Mouse (Mus musculus): Measurements from ENCODE around the gene Hipk2.
A peak's percentile ranks its signal among the peaks of the same experiment; 100 is the strongest.

Gene Hipk2

DNA sequence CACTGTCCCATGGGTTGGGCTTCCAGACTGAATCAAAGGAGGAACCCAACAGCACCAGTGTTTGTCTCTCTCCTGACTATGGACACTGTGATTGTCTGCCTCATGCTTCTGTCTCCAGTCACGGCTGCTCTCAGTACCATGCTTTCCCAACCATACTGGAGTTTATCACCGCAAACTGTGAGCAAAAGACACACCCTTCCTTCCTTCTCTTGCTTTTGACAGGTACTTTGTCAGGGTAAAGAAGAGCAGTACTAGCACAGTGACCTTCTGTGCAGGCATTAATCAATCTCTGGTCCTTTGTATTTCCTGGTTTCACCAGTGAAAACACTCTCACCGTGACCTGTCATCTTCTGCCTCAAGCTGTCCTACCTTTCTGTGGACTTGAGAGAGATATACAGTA, 25.7 kb upstream of the Hipk2 start:
- no peak for DNase-seq

DNA sequence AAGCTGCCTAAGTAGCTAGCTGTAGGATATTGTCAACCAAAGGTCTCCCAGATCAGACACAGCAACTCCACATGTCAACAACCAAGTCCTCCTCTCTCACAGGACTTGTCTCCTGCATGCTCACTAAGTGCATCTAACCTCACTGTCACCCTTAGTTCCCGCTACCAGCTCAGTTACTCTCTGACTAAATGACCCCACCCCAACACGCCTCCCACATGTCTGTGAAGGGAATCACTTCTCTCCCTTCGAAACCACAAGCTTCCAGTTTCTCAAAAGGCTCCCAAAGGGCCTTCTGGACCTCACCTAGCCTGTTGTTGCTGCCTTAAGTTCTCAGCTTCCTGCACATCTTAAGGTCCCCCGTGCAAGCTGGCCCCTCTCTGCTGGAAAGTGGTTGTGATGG, 25.2 kb upstream of the Hipk2 start:
- no peak for DNase-seq

DNA sequence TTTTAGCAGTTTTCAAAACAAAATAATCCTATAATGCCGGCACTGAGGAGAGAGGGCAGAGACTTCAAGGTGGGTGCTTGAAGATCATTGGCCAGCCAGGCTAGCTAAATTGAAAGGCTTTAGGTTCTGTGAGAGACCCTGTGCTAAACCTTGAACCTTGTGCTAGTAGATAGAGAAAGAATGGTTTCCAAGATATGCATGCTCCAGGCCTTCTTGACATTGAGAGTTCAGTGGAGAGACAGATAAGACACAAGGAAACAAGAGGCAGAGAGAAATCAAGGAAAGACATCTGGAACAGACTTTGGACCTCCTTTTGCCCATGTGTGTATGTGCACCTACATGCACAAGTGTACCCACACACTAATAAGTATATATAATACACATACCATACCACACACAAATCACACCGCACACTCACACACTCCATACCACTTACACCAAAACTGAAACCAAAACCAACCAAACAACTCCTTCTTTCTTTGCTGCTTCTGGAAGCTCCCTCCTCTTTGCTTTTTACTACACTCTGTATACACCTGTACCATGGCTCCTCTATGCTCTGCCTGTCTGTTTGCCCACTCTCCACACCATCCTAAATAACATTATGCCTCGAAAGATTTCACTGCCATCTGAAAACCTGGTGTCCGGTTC, 24.6 kb upstream of the Hipk2 start:
- no peak for DNase-seq

DNA sequence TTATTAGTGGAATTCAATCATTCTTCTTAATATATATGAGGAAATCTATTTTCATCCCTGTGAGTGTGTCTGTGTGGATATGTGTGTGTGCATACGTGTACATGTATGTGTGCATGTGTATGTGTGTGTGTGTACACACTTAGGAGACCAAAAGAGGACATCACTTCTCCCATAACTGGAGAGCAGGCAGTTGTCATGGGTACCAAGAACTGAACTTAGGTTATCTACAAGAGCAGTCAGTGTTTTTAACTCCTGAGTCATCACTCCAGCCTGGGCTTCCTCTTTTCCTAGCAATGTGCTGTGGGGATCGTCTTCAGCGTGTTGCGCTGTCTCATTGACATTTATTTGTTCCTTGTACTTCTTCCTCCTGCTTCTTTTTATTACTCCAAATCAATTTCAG, 24.1 kb upstream of the Hipk2 start:
- DNase-seq, result no peak

DNA sequence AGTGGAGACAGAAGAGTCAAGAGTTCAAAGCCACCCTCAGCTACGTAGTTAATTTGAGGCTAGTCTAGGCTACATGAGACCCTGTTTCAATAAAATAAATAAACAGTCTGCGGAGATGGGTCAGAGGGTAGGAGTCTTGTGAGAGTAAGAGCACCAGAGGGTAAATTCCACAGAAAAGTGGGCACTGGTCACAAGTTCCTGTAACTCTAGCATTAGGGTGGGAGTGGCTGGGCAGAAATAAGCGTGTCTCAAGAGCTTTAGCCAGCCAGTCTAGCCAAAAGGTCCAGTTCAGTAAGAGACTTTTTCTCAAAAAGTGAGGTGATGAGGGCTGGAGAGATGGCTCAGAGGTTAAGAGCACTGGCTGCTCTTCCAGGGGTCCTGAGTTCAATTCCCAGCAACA, 17.6 kb upstream of the Hipk2 start:
- no peak for DNase-seq

DNA sequence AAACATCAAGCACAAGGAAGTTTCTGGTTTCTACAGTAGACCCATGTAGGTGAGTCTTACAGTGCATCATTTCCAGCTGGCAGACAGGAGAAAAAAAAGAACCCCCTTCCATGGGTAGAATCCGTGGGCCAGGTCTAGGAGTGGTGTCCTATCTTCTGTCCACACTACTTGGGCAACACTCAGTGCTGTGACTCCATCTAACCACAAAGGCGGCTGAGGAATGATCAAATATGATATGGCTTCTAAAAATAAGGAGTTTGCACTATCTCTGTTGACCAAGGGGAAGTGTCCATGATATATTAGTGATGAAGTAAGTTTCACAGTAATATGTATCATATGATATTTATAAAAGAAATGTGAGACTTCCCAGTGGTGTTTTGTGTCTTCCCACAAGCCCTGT, 16.1 kb upstream of the Hipk2 start:
- no peak for DNase-seq

DNA sequence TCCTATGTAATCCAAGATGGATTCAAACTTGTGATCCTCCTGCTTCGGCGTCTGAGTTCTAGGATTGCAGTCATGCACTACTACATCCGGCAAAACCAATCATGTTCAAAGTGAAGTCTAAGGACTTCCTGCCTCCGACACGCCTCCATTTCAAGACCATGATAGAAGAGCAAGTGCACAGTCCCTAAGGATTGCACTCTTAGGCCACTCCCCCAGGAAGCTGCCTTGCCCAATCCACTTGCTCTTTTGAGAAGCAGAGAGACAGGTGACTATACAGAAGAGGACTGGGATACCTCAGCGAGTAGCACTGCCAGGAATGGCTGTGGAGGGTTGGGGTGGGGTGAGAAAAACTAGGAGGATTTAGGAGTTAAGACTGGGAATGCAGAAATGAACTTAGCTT, 13.2 kb upstream of the Hipk2 start:
- DNase-seq, result no peak

DNA sequence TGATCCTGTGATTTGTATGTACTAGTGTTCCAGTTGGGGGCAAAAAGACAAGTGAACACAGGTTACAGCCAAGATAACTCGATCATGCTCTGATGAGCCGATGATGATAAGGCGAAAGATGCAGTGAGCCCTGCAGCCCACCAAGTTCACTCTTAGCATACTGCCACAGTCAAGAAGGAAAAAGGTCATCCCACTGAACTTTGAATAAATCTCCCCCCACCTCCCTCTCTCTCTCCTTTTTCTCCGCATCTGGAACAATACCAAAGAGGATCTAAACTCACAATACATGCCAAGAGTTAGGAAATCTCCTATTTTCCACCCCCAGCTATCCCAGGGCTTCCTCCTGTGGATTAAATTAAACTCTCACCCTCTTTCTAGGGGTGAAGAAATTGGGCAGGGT, 11.5 kb upstream of the Hipk2 start:
- no peak for DNase-seq

DNA sequence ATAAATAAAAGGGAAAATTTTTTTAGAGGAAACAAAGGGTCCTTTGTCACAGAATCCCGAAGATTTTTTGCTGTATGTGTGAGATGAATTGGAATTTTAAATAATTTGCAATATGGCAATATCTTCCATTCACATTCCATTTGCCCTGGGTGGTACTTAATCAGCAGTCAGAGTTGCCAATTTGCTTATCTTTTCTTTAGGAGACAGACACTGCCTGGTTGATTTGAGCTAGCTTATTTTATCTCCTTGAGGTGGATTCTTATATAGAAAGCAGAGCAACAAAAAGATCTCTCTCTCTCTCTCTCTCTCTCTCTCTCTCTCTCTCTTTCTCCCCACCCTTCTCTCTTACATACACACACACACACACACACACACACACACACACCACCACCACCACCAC, 9.2 kb upstream of the Hipk2 start:
- no peak for DNase-seq

DNA sequence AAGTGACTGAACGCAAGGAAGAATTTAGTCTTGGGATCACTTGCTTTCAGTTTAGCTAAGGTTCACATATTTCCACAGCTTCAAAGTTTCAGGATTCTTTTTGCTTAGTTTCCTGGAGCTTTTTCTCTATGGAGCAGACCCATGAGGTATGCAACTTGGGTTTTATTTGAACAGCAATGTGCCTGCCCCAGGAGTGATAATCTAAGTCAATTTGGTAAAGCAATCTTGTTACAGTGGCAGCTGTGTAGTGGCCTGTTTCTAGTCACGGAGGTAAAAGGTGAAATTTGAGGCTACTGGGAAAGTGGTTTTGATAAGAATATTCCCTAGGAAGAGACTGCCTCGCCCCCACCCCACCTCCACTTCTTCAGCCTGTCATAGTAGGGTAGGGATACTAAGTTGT, 8.5 kb upstream of the Hipk2 start:
- DNase-seq, result no peak

DNA sequence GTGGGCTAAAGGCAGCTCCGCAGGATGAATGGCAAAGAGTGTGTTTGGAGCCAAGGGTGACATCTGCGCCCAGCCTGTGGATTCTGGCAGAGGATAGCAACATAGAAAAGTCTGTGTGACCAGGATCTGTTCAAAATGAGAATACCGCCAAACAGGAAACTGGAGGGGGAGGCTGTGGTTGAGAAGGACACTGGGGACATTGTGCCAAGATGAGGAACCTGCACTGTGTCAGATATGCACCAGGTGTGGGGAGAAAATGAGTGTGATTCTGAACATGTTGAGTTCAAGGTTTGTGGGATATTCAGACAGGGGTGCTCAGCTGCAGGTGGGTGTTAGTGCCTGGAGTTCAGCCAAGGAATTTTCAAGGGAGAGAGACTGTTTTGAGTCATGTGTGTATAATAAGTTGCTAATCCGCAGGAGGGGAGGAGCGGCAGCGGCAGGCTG, 6.8 kb upstream of the Hipk2 start:
- peak; percentile 52 to 57 for DNase-seq

DNA sequence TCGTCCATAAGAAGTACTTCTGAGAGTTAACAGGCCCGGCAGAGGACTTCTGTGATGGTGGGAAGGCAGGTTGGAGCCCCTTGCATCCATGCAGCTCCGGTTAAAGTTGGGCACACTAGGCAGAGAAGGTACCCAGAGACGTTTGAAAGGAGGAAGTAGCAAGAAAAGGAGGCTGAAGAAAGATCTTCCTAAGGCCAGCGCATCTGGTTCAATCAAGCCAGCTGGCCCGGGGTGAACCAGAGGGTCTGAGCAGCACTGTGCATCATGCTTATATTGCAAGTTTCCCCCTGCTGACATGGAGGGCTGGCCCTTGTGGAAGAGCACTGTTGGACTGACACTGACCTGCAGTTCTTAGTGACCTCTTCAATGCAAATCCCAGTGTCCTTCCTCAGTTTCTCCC, 6.0 kb upstream of the Hipk2 start:
- no peak for DNase-seq

DNA sequence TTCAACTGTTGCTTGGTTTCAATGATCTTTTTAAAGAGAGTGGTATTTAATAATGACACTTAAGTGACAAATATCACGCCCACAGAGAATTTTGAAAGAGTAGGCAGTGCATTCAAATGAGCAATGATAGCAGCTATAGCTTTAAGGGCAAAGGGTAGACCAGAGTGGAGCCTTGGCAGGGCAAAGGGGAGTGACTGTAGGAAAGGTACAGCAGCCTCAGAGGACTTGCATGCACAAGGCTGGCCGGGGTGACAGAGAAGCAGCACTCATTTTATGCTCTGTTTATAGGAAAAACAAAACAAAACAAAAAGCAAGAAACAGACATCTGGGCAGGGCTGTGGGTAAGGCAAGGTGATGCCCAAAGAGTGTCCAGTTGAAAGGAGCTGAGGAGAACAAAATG, 5.5 kb upstream of the Hipk2 start:
- DNase-seq, result no peak

DNA sequence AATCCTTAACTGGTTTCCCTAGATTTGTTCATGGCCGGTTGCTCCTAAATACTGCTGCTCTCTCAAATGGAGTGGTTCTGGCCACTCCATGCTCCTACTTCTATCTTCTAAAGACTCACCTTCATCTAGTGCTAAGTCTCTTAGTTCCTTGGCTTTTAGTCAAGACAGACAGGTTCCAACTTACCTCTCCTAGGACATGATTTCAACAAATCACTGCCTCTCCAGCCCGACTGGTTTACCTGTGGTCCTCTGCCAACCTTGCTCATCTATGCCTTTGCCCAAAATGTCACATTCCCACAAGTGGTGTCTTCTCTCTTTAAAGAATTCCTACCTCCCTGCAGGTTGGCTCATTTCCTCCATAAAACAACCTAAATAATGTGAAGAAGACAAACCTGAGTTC, 1.7 kb upstream of the Hipk2 start:
- DNase-seq, result no peak

DNA sequence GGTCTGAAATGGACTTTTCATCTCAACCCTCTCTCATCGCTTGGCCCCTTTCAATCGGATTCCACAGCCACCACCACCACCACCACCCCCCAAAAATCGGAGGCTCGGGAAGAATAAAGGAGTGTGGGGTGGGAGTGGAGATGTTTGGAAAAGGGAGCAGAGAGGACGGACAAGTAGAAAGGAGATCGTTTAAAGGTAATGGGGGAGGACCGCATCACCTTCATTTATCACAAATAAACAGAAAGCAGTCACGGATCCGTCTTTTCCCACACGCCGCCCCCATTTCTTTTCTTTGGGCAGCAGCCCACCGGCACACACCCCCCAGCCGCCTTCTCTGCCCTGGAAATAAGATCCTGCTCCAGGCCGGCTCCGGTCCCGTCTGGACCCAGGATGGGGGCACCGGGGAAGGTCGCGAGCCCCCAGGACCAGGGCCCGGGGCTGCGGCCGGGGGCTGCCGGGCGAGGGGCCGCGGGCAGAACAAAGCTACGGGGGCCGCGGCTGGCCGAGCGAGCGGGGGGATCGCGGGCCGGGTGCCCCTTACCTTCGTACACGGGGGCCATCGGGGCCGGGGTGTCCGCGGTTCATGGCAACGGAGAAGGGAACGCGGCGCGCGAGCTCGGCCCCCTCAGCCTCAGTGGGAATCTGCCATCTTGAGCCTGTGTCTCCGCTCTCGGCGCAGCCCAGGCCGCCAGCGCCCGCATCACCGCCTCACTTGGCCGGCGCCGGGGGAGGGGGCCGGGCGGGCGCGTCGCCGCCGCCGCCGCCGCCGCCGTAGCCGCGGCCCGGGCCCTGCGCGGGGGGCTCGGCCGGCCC, 501 bp downstream of the Hipk2 start, which contains the start of gene Tbxas1:
Gene Tbxas1, plus strand, starts transcription at position 147 of the 813 bp plus-strand sequence.
- peak; percentile 46 to 55 for DNase-seq

DNA sequence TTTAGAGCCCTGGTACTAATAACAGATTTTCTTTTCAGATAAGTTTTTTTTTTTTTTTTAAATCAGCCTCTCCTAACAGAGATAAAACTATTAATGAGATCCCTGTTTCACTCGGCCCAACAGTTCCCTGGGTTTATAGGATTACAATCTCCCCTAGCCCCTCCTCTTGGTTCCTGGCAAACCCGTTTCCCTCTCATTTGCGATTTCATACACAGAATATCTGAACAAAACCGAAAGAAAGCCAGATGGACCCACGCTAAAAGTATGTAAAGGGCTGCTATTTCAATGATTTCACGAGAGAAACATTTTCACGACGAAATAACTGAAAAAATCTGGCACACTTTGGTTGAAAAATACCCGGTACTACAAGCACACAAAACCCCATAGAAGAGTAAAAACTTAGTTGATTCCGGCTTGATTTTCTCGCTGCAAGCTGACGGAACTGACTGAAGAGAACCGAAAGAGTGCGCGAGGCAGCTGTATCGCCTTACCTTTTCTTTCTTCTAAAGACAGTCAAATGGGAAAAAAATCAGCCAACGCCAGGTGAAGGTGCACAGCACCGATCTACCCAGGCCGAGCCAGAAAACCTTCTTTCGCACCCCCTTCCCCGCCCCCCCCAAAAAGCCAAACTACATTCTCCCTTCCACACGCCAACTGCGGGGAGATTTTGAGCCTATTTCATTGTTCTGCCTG, 1.3 kb downstream of the Hipk2 start:
- DNase-seq, result peak in 1 of 2 experiments; percentile 33

DNA sequence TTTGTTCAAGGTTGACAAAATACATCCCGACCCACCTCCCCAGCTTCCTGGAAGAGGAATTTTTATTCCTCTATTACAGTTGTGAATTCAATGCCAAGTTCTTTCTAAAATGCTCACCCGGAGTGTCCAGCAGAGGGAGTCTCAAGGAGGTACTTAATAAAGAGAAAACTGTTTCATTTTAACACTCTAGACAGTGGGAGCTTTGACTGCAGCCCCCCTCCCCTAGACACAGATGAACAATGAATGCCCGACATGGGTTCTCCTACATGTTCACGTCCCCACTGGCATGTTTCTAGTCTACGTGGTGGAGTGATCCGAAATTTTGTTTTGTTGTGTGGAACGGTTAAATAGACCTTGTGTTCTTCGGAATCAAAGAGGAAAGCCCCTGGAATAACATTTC, 1.9 kb downstream of the Hipk2 start:
- DNase-seq, result peak; percentile 48 to 73

DNA sequence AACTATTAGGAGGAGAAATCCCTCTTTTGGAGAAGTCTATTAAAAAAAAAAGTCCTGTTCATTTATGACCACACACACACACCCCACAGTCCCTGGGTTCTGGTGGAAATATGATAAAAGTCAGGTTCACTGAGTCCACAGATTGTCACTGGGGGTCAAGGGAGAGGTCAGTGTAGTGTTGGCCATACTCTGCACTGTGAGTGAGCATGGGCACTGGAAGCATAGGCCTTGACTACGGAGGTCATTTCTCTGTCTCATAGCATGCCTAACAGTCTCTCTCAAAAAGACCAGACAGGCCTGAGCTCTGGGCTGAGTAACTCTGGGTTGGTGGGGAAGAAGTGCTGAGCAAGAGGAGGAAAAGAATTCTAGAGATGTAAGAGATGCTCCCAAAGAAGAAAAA, 2.6 kb downstream of the Hipk2 start:
- DNase-seq, result no peak

DNA sequence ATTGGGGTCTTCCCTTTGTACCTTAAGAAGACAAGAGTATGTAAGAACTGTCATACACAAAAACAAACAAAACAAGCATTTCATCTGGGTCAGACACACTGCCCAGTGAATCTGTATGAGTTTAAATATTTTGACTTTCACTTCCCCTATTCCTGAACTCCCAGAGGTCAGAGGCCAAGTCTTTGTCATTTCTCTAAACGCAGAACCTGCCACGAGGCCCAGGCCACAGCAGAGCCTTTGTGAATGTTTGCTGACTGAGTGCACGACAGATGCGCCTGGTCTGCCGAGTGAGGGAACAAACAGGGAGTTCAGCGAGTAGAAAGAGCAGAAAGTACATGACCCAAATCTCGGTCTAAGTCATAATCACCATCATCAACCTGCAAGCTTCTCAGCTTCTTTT, 4.9 kb downstream of the Hipk2 start:
- DNase-seq, result no peak

DNA sequence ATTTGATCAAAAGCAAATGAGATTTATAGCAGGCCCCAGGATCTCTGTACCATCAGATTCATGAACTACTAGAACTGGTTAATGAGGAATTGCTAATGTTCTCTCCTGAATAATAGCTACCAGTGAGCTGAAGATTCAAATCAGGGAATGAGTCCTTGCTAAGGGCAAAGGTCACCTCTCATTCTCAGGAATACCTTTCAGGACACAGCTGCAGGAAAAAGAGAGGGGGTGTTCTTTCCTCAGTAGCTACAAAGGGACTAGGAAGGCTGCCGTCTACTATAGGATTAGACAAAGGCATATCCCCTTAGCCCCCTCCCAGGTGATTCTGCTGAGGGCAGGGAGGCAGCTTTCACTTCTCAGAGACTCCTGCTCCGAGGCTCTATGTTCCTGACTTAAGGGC, 5.9 kb downstream of the Hipk2 start:
- DNase-seq, result no peak

DNA sequence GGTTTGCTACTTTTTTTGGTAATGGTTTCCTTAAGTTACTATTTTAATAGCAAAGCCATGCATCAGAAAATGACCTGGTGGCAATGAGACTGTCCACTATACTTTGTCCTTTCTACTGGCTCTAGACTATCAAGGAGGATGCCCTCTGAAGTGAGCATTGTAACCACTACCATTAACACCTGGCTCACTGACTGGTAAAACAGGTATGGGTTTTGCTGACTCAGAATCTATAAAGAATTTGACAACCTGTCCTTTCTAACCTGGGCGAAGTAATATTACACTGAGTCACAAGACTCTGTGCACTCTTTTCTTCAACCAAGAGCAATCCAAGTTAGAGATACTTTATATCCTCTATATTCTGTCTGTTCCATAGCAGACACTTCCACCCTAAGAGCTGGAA, 7.0 kb downstream of the Hipk2 start:
- no peak for DNase-seq

DNA sequence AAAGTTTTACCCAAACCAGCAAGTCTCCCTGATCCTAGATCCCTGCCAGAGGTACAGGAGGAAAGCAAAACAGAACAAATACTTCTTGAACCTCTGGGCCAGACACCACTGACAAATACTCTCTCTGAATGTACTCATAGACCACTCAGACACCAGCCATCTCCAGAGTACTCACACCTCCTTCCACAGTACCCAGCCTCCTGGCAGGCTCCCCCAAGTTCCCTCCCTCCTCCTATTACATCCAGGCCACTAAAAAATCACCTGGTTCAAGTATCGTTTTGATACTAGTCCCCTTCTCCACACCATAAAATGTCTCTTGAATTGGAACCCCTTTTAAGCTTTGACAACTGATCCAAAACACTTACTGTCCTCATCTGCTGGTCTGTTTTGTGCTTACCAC, 8.7 kb downstream of the Hipk2 start:
- no peak for DNase-seq

DNA sequence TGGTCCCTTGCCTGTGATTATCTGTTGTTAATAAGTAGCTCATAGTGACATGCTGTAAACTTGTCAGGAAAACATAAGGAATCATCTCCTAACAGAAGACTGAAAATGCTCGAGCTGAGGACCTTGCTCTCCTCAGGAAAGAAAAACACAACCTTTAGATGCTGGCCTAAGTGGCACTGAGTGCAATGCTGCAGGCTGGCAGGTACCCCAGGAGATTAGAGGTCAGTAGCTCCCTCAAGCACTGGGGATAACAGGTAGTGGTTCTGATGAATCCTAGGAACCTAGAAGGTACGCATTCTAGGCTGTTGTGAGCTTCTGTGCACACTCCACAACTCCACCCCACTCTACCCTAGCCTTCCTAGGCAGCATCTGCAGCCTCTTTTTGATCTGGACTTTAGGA, 9.2 kb downstream of the Hipk2 start:
- no peak for DNase-seq

DNA sequence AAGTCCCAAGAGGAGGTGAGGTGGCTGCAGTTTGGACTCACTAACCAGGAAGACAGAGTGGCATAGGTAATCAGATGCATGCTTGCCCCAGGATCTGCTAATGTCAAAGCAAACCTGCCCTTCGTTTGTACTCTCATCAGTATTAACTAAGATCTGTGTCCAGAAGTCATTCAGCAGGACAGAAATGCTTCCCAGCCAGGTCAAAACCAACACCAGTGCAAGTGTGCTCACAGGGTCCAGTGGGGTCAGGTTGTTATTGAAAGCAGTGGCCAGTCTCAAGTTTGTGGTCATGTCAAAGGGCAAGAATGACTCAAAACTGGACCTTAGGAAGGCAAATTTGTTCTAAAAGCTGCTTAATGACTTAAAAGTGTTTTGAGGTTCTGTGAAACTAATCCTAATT, 9.6 kb downstream of the Hipk2 start:
- DNase-seq, result no peak

Data from cerebellum, postnatal 36 days (tissue).